Mouse (Mus musculus) lung, postnatal 0 days (tissue): ENCODE measurements at regions not wholly inside any gene's neighbourhood (a gene's known extent, or its start where the extent isn't known, plus 50 kb on each side); places are given as distances from the start of the nearest gene placed in this dataset.

Experiments used
- CTCF ChIP-seq: IDR thresholded peaks from 2 replicates; pipeline ENCODE4 v1.5.1; 2016; ENCODE audit warnings: antibody characterized with exemption, mild to moderate bottlenecking
- EP300 ChIP-seq: IDR thresholded peaks from 2 replicates; pipeline ENCODE4 v1.6.1; 2016; ENCODE audit warnings: antibody characterized with exemption, mild to moderate bottlenecking, control low read depth

DNA sequence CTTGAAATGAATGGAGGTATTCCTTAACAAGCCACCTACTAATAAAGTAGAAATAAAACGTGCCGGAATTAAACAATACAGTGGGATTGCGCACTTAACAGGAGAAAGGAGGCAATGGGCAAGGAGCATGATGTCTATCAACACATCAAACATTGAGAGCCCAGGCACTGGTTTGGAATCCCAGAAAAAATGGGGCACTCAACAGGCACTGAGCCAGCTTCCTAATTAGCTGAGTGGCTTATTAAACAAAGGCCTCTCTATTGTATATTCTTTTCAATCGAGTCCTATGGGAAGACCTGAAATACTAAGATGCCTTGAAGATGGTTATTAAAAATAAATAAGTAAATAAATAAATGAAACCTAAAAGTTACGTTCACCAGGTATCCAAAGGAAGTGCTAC lies 897.3 kb downstream of the Ttll7 start:
- no peak for TF ChIP-seq CTCF
- no peak for TF ChIP-seq EP300
